Mouse (Mus musculus): Measurements from ENCODE around the gene Rptor. TPM values are rescaled to one million over a fixed set of nuclear protein-coding genes. Genes with fewer than 3 reads are reported as not detected.
A peak's percentile ranks its signal among the peaks of the same experiment; 100 is the strongest.

Rptor gene
- polyA plus RNA-seq (2014; fragmentation: Nextera tagmentation; extraction: Ambion mirVana): 14.6 TPM in 2 replicates

- no peak for TF ChIP-seq CTCF (IDR thresholded peaks at IDR 0.05; ENCODE audit: low read depth)
- peak; percentile 99 for ATAC-seq (ENCODE audit: insufficient read depth)
- Histone ChIP-seq H3K9ac (peak within 1 kb of the TSS; percentile 98), H3K27ac (ENCODE audit: low read depth) (peak within 1 kb of the TSS; percentile 84), H3K9me3 (ENCODE audit: low read depth, low read length) (no peaks in the 10 kb centered on the region), H3K4me2 (peak within 1 kb of the TSS; percentile 73), H3K4me3 (ENCODE audit: low read depth, low read length) (peak within 1 kb of the TSS; percentile 100), H3K4me1 (ENCODE audit: insufficient read depth) (no peaks in the 10 kb centered on the region), H3K27me3 (ENCODE audit: insufficient read depth, low read length) (no peaks in the 10 kb centered on the region), H3K36me3 (ENCODE audit: insufficient read depth) (0 out of 2 replicates have a peak, but pooled peaks cover 12% of the 10 kb centered on the region)
- 1% methylated on average over 61 of the region's 63 CpGs for WGBS
- peak; percentile 100 for DNase-seq
Measured at GRCm38 (mm10) chr11:119602763-119603526, at the start of gene Rptor. Rptor (plus strand) TSS chr11:119602905.

GRCm38 (mm10) chr11:119554706-119555105, 48.0 kb upstream of the Rptor start:
- peak; percentile 19 for DNase-seq
- H3K4me1 ChIP-seq (ENCODE audit: insufficient read depth): peaks cover 25% of the 10 kb centered on the region
- H3K27ac ChIP-seq (ENCODE audit: low read depth): peak overlapping the region; percentile 83; the same call in 1 of the 2 replicates
- ATAC-seq (ENCODE audit: insufficient read depth): no peak
- no peaks in the 10 kb centered on the region for H3K9me3 ChIP-seq (ENCODE audit: low read depth, low read length)
- H3K9ac ChIP-seq: no peak overlapping the region
- no peak for TF ChIP-seq CTCF (IDR thresholded peaks at IDR 0.05; ENCODE audit: low read depth)
- H3K27me3 ChIP-seq (ENCODE audit: insufficient read depth, low read length): peaks cover 14% of the 10 kb centered on the region
- no peak overlapping the region for H3K4me2 ChIP-seq
- no peaks in the 10 kb centered on the region for H3K36me3 ChIP-seq (ENCODE audit: insufficient read depth)
- no peak overlapping the region for H3K4me3 ChIP-seq (ENCODE audit: low read depth, low read length)
- WGBS: 55% methylated on average over 7 of the region's 7 CpGs

GRCm38 (mm10) chr11:119555170-119555569, 47.5 kb upstream of the Rptor start:
- peak; percentile 52 for DNase-seq
- H3K4me3 ChIP-seq (ENCODE audit: low read depth, low read length): no peak overlapping the region

GRCm38 (mm10) chr11:119557940-119558869, 44.5 kb upstream of the Rptor start:
- no peak overlapping the region for H3K4me2 ChIP-seq
- H3K36me3 ChIP-seq (ENCODE audit: insufficient read depth): no peaks in the 10 kb centered on the region
- 25% methylated on average over 16 of the region's 17 CpGs for WGBS
- no peak; the same call in 1 of the 2 replicates for ATAC-seq (ENCODE audit: insufficient read depth)
- H3K4me3 ChIP-seq (ENCODE audit: low read depth, low read length): no peak overlapping the region
- H3K27me3 ChIP-seq (ENCODE audit: insufficient read depth, low read length): no peaks in the 10 kb centered on the region
- no peak for DNase-seq
- H3K9me3 ChIP-seq (ENCODE audit: low read depth, low read length): no peaks in the 10 kb centered on the region
- no peak overlapping the region for H3K27ac ChIP-seq (ENCODE audit: low read depth)
- H3K9ac ChIP-seq: no peak overlapping the region
- peaks cover 16% of the 10 kb centered on the region for H3K4me1 ChIP-seq (ENCODE audit: insufficient read depth)
- TF ChIP-seq CTCF (IDR thresholded peaks at IDR 0.05; ENCODE audit: low read depth): no peak

More at GRCm38 (mm10) chr11:119555170-119555569, 47.5 kb upstream of the Rptor start:
- H3K9ac ChIP-seq: no peak overlapping the region
- no peak for TF ChIP-seq CTCF (IDR thresholded peaks at IDR 0.05; ENCODE audit: low read depth)
- 58% methylated on average over 7 of the region's 7 CpGs for WGBS
- H3K36me3 ChIP-seq (ENCODE audit: insufficient read depth): no peaks in the 10 kb centered on the region
- H3K9me3 ChIP-seq (ENCODE audit: low read depth, low read length): no peaks in the 10 kb centered on the region
- H3K27me3 ChIP-seq (ENCODE audit: insufficient read depth, low read length): peaks cover 9% of the 10 kb centered on the region
- H3K4me2 ChIP-seq: no peak overlapping the region
- peak overlapping the region; percentile 83 for H3K27ac ChIP-seq (ENCODE audit: low read depth)
- no peak for ATAC-seq (ENCODE audit: insufficient read depth)
- peaks cover 25% of the 10 kb centered on the region for H3K4me1 ChIP-seq (ENCODE audit: insufficient read depth)

- WGBS: 16% methylated on average over 9 of the region's 9 CpGs
- TF ChIP-seq CTCF (IDR thresholded peaks at IDR 0.05; ENCODE audit: low read depth): no peak
- Histone ChIP-seq H3K9me3 (ENCODE audit: low read depth, low read length) (no peaks in the 10 kb centered on the region), H3K27ac (ENCODE audit: low read depth) (no peak overlapping the region), H3K36me3 (ENCODE audit: insufficient read depth) (no peaks in the 10 kb centered on the region), H3K4me3 (ENCODE audit: low read depth, low read length) (no peak overlapping the region), H3K4me2 (no peak overlapping the region), H3K4me1 (ENCODE audit: insufficient read depth) (peaks cover 16% of the 10 kb centered on the region), H3K27me3 (ENCODE audit: insufficient read depth, low read length) (0 out of 2 replicates have a peak, but pooled peaks cover 3% of the 10 kb centered on the region), H3K9ac (no peak overlapping the region; the same call in 1 of the 2 replicates)
- ATAC-seq (ENCODE audit: insufficient read depth) (peak; percentile 45; the same call in 1 of the 2 replicates), DNase-seq (peak; percentile 34)
Measured at GRCm38 (mm10) chr11:119558870-119559610, 43.7 kb upstream of the Rptor start.

- no peak overlapping the region for H3K9ac ChIP-seq
- ATAC-seq (ENCODE audit: insufficient read depth) (no peak), DNase-seq (no peak)
- TF ChIP-seq CTCF (IDR thresholded peaks at IDR 0.05; ENCODE audit: low read depth): no peak
- no peak overlapping the region for H3K27ac ChIP-seq (ENCODE audit: low read depth)
- no peak overlapping the region for H3K4me2 ChIP-seq
- 0 out of 2 replicates have a peak, but pooled peaks cover 6% of the 10 kb centered on the region for H3K27me3 ChIP-seq (ENCODE audit: insufficient read depth, low read length)
- H3K4me3 ChIP-seq (ENCODE audit: low read depth, low read length): no peak overlapping the region
- no peaks in the 10 kb centered on the region for H3K9me3 ChIP-seq (ENCODE audit: low read depth, low read length)
- no peaks in the 10 kb centered on the region for H3K36me3 ChIP-seq (ENCODE audit: insufficient read depth)
- 42% methylated on average over 6 of the region's 6 CpGs for WGBS
- H3K4me1 ChIP-seq (ENCODE audit: insufficient read depth): peaks cover 16% of the 10 kb centered on the region
Measured at GRCm38 (mm10) chr11:119562286-119562685, 40.4 kb upstream of the Rptor start.
